Mouse (Mus musculus) telencephalon, adult 2 months (tissue): Measurements from ENCODE around the gene Mat1a.
A peak's percentile ranks its signal among the peaks of the same experiment; 100 is the strongest.

Experiments used
- DNase-seq: peaks from one replicate; pipeline ENCODE4 v3.0.0-alpha.2; 2011; ENCODE audit warnings: low read depth, low spot score

The Mat1a gene

DNA sequence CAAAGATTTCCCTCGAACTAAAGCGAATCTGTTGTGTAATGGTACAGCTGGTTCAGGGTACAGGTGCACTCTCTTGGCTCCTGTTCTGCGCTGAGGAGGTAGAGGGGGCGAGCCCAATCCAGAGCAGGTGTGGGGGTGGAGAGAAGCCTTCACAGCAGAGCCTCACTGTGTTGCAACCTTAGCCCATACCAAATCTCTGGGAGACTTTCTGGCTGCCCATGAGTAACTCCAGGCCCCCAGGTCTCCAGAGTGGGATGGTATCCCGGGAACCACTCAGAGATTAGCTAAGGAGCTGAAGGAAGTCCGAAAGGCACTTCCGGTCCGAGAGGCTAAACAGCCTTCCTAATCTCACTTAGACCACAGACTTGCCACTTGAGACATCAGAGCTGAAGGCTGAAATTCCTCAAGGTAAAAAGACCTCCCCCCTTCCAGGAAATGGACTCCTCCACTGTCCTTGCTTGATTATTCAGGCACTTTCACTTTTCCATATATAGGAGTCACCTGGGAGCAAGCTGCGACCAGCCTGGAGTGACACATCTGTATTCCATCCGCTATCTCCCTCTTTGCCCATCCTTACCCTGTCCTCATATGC lies at the start of gene Mat1a:
Gene Mat1a (plus strand): TSS at position 183 of the 592 bp plus-strand sequence.
- DNase-seq = no peak

DNA sequence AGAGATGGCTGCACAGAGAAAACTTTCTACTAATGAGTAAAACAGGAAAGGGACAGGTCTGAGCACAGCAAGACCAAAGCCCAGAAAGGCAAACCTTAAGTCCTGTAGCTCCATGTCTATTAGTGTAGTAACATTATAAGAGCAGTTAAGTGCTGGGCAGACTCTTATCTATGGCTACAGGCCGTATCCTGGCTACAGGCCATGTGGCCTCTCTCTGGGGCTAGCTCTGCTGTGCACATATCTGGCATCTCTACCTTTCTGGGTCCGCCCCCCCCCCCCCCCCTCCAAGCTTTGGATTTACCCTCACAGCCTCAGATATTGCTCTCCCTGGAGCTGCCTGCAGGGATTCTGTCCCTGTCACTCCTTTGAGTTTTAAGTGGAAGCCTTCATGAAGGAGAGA lies 39.7 kb upstream of the Mat1a start:
- DNase-seq = no peak

DNA sequence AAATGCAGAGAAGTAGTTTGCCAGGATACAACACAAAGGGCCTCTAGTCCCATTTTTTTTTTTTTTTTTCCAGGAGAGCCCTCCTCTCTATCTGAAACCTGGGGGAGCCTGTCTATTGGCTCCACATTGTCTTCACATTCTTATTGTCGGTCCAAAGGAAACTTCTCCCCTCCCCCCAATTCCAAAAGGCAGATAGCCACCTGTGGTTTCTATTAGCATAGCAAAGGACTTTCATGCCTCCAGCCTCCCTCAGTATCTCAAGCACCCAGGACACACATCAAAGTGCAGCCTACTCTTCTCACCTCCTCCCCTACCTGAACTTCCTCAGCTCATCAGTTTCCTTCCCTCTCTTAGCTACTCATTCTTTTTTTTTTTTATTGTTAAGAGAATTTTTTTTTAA lies 38.4 kb upstream of the Mat1a start:
- DNase-seq = no peak

DNA sequence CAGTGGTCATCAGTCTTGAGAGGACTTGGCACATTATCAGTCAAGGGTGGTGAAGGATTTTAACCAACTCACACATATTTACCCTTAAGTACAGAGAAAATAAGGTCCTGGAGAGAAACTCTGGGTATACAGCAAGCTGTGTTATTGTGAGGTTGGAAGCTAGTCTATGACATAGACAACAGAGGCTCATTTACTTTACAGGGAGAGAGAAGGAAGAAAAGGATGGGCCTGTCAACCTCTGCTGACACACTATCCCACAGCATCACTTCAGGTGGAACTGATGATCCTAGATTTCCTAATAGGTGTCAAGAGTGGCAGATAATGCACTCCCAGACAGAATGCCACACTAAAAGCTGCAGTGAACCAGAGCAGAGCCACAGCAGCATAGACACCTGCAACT lies 35.7 kb upstream of the Mat1a start, which contains the start of gene Dydc2:
Gene Dydc2 (minus strand): TSS at position 101 of the 400 bp plus-strand sequence.
- DNase-seq = no peak

DNA sequence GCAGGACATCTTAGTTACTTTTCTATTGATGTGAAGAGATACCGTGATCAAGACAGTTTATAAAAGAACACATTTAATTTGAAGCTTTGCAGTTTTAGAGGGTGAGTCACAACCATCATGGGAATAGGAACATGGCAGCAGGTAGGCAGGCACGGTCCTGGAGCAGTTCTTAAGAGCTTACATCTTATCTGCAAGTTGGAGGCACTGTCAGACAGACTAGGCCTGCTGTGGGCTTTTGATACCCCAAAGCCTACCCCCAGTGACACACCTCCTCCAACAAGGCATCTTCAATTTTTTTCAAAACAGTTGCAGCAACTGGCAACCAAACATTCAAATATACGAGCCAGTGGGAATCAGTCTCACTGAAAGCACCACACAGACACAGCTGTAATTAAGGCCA lies 34.5 kb upstream of the Mat1a start:
- DNase-seq = no peak

DNA sequence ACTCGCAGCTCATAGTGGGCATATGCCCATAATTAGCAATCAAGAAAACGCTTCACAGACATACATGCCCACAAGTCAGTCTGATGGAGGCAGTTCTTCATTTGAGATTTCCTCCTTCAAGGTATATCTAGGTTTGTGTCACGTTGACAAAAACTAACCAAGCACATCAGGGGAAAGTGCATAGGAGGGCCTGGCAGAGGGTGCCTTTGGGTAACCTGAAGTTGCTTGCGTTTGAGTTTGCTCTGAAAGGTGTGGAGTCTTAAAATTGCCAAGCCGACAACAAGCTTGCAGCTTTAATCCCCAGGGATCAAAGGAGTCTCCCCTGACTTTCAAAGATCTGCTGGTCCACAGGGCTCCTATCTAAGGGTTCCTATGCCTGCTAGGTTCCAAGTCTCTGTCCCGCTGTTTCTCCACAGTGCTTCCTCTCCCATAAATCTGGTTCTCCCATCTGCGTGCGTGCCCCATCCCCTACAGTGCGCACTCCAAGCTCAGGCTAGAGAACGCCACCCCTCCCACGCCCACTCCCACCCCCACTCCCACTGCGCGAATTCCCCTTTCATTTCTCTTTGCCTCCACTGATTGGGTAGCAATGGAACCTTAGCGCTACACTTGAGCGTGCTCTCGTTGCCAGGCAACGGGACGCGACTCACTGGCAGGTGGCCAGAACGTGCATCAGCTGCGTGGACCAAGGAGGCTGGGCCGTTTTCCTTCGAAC lies 32.4 kb upstream of the Mat1a start, which contains the start of gene Dydc1:
Gene Dydc1 (plus strand): TSS at position 683 of the 715 bp plus-strand sequence.
- DNase-seq = peak; percentile 45

DNA sequence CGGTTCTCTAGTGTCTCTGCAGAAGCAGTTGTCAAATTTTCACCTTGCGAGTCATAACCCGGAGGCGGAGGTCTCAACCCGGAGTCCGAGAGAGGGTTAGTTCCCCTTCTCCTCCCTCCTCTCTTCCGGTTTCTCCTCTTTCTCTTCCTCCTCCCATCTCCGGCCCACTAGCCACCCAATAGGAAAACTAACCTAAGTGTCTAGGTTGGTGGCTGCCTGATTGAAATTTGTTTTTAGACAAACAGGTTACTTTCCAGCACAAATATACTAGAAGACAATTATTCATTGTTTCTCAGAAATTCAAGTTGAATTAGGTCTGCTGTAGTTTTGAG lies 31.9 kb upstream of the Mat1a start:
- DNase-seq = no peak

DNA sequence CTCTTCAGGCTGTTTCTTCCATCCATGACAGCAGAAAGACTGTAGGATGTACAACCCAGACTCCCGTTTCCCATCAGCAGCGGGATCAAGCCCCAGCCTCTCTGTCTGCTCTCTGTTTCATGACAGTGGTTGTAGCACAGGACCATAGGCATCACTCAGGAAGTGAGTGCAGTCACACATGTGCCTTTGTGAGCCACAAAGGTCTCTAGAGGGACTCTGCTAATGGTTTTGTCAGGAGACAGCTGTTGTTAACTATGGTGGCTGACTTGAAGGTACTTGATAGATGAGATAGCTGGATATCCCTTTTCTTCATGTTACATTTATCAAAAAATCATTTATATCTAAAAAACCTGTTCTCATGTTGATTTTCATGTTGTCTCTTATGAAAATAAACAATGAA lies 22.4 kb upstream of the Mat1a start:
- no peak for DNase-seq

DNA sequence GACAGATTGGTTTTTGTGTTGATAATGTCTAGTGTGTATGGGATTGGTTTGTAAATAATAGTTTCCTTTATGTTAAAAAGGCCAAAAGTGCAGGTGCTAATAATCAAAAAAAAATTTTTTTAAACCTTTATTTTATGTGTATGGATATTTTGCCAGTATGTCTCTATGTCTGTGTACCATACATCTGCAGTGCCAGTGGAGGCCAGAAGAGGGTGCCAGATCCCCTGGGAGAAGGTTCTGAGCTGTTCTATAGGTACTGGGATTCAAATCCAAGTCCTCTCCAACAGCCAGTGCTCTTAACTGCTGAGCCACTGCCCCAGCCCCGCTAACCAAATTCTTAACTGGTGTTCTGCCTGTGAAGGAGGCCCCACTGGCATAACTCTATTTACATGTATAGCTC lies 17.3 kb upstream of the Mat1a start:
- DNase-seq = no peak

DNA sequence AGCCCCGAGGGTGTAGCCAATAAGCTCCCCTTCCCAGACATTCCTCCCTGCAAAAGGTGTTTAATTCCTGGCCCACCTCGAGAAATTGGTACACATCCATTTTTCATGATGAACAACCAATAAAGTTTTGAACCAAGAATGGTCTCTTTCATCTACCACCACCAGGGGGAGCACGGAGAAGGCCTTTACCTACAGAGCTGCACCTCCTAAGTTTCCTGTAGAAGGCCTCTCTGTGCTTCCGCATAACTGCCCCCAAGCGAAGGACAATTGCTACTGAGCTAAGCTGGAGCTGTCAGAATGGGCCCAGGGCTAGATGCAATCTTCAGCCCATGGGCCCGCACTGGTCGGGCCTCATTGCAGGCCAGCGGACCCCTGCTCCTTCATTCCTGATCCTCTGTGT lies 14.1 kb upstream of the Mat1a start:
- no peak for DNase-seq

DNA sequence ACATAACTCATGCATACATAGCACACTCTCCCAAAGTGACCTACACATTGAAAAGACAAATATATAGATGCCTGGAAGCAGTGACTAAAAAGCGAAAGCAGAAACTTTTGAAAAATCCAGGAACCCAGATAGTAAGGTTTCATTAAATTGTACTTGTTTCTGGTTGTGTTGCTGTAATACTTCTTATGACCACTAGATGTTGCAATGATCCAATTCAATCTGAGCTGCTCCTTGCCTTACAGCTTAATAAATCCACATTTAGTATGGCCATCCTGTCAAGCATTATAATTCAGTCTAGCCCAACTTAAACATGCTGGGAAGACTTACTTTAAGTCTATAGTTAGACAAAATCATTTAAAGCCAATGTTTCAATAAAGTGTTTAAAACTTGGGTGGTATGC lies 10.7 kb upstream of the Mat1a start:
- no peak for DNase-seq

DNA sequence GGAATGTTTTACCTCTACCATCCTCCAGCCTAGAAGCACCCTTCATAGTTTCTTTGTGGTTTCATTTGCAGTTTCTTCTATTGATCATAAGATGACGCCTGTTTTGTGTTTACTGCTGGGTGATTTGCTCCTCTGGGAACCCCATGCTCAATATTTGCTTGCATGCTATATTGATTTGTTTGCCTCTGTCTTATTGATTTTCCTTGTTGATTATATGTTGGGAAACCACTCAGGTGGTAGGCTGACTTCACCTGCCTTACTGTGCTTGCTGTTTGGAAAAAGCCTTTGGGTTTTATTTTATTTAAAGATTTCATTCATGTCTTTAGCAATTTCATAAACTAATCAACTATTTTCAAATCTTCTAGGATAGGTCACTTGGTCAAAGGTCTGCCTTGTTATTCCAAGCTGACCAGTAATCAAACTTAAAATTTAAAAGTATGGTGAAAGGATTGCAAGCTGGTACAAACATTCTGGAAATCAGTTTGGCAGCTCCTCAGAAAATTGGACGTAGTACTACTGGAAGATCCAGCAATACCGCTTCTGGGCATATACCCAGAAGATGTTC lies 8.5 kb upstream of the Mat1a start:
- no peak for DNase-seq

DNA sequence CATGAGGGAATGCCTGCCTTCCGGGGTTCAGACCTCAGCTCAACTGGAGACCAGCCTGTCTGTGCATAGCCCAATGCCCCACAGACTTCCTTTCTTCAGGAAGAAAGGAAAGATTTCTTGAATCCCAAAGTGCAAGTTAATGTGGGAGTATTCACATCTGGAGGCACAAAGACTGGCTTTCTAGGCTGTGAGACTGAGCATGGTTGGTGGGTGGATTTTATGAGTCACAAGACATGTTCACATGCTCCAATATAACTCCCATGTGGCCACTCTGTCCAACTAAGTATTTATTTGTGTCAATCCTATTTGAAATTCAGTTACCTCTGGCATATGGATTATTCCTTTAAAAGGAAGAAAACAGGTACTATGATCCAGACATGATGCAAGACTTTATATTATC lies 6.1 kb upstream of the Mat1a start:
- peak; percentile 60 for DNase-seq

DNA sequence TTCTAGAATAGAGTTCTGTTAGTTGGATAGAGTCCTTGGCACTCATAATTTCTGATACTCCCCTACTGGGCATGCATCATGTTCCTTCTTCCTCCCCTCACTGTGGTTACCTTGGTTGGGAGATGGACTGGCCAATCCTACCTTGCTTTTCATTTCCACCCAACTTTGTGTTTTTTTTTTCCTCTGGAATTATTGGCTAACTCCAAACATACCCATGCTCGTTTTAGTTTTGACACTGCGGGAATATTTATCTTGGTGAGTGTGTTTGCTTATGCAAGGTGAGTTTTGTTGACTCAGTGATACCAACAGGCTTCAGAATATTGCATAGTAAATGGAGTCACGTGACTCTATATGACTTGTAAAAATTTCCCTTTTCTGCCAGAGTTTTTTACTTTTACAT lies 4.1 kb upstream of the Mat1a start:
- DNase-seq = no peak

DNA sequence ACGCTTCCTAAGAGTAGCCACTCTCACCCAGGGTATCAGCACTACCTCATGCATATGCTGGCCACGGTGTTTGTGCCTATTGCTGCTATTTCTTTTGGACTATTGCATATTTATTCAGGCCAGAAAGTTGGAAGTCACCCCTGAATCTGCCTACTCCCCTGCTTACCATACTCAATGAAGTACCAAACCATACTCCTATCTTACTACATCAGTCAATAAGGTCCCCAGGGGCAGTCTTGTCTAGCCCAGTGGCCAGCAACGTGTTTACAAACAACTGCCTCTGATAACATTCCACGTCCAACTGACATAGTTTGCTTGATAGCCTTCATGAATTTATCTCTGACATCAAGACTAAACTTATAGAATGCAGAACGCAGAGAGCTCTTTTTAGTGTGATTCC lies 3.6 kb upstream of the Mat1a start:
- no peak for DNase-seq

DNA sequence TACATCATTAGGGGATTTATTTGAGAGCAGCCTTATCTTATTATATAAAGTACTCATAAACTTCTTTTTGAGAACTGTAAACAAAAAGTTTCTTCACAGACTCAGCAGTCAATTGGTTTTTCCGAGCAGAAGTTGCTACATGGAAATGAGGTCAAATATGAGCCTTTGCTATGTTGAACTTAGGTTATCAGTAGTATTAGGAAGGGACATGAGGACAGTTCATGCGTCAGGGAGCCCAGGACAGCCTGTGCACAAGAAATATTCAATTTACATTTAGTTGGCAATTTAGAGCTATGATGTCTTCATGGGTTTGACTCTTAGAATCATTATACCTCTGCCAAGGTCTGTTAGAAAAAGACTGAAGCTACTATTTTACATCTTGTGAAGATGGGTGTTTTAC lies 2.6 kb upstream of the Mat1a start:
- no peak for DNase-seq

DNA sequence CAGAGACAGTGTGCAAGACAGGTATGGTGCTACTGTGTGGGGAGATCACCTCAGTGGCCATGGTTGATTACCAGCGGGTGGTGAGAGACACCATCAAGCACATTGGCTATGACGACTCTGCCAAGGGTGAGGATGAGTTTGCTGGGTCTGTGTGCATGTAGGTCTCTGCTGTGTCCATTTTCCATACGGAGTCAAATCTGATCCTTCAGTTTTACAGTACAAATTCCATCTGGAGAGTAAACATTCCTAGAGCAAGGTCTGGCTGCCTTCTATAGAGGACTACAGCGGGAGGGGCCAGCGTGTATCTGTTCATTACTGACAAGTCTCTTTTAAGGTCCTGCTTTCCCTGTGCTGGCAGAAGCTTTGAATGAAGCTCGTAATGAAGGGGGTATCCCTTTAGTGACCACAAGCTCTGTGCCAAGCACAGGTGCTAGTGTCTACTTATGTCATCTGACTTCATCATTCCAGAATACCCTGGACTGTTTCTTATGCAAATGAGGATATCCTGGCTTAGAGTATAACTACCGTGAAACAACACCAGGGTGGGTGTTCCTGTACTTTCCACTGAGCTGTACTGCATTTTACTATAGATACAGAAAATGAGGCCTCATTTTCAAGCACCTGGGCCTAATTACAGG lies 6.3 kb downstream of the Mat1a start:
- no peak for DNase-seq

DNA sequence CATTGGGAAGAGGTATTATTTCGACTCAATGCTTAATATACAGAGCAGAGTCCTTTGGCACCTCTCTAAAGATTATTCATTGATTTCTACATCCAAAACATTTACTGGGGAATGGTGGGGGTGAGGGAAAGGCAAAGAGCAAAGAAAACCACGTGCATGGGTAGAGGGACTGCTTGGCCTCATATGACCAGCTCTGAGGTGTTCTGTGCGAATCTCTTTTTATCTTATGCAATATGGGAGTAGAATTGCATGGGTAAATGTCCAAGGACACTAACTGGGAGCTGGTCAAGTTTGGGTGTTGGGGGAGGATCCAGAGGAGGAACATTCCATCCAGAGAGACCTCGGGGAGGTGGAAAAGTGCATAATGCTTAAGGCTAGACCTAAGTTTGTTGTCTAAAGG lies 8.1 kb downstream of the Mat1a start:
- no peak for DNase-seq

DNA sequence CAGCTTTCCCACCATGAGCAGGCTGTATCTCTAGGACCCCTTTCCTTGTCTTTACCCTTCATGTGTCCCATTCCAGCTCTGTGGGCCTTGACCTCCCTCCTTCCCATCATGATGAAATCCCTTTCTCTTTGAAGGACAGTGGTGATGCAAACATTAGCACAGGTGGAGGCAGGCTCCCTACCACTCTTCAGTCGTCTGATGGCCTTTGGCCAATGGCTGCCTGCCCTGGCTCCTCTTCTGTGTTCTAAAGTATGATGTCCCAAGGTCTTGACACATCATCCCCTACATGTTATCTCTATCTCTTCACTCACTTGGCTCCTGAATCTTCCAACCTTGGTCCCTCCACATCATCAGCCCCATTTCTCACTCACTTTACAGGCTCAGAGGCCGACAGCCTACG lies 11.4 kb downstream of the Mat1a start:
- no peak for DNase-seq

DNA sequence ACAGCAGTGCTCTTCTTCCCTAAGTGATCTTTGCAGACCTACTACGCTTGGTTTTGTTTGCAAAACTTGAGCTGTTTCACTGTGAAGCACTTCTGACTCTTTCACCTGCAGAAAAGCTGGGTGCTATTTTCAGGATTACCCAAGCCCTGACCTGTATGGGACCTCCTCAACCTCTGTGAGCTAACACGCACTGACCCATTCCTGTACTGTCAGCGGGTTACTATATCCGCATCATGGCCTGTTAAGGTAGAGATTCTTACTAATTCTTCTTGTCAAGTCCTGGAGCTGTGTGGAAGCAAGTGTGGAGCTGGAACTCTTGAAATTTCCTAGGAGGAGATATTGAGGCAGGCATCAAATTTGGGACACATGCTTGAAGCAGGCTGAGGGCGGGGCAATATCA lies 19.8 kb downstream of the Mat1a start:
- DNase-seq = no peak

DNA sequence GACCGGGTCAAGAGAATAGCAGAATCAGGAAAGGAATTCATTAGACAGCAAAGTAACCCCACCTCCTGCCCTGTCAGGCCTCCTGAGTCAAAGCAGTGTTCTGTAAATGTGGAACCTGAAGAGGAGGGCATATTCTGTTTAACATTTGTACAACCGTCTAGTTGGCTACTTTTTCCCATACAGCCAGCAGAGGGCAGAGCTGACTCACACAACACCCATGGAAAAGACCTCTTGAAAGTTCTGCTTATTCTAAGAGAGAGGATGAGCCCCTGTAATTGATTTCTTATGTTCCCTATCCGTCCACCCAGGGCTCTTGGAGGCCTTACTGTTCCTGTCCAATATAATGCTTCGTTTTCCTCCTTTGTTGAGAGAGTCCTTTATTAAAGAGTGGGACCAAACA lies 23.2 kb downstream of the Mat1a start:
- no peak for DNase-seq

DNA sequence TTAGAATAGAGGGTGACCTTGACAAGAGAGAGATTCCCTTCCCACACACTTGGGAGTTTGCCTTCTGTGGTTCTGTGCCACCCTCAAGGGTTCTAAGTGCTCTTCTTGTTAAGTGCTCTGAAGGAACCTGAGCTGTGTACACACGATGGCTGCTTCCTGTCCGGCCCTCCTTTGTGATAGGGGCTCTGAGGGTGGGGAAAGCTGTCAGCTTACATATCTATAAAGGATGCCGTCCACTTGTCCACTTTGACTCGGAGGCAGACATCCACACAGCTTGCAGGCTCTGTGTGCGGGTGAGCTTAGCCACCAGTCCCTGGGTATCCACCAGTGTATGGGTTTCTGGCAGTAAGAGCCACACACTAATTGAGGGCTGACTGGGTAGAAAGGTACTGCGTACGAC lies 26.7 kb downstream of the Mat1a start, which contains the start of gene Sftpa1:
Gene Sftpa1 (plus strand): TSS at position 243 of the 400 bp plus-strand sequence.
- no peak for DNase-seq

DNA sequence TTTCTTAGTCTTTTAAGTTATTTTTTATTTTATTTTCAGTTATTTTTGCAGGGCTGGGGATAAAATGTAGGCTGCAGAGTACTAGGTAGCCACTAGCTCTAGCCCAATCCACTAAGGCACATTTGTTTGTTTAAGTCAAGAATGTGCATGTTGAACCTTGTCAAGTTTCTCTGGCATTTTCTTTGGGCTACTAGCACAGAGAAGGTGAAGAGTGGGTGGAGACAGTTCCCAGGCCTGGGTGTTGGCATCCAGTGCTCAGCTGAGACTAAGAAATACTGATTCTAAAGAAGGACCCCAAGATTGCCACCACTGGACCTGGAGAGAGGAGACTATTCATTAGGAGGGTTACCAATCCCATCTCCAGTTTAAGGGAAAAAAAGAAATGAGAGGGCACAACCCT lies 32.2 kb downstream of the Mat1a start:
- DNase-seq = no peak
